Mouse (Mus musculus) cerebellum, adult 8-10 months (tissue): ENCODE measurements around the gene Mdga1.
A peak's percentile ranks its signal among the peaks of the same experiment; 100 is the strongest.

Source experiments
- DNase-seq: peaks from one replicate; pipeline ENCODE4 v3.0.0; 2022

Mdga1 gene

DNA sequence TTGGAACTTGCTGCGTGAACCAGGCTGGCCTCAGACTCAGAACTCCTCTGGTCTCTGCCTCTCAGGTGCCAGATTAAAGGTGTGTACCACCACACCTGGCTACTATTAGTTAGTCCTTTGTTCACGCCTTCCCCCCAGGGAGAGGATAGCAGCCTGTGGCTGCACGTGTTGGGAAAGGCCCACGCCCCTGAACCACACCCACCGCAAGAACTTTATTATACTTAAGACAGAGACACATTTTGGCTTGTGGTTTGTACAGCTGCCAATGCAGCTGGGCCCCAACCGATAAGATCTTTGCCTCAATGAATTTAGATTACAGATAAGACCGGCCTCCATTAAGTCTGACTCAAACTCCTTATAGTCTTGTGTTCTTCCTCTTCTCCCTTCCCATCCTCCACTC lies 10.0 kb upstream of the Mdga1 start:
- DNase-seq: no peak

- no peak for DNase-seq
These were observed 9.1 kb upstream of the Mdga1 start for GRCm38 (mm10) chr17:29979020-29979419.

GRCm38 (mm10) chr17:29975731-29976130 lies 5.8 kb upstream of the Mdga1 start:
- DNase-seq: peak; percentile 98

- no peak for DNase-seq
These were observed 3.3 kb upstream of the Mdga1 start for GRCm38 (mm10) chr17:29973226-29973625.

- no peak for DNase-seq
These were observed 2.0 kb upstream of the Mdga1 start for GRCm38 (mm10) chr17:29971761-29972432.

DNA sequence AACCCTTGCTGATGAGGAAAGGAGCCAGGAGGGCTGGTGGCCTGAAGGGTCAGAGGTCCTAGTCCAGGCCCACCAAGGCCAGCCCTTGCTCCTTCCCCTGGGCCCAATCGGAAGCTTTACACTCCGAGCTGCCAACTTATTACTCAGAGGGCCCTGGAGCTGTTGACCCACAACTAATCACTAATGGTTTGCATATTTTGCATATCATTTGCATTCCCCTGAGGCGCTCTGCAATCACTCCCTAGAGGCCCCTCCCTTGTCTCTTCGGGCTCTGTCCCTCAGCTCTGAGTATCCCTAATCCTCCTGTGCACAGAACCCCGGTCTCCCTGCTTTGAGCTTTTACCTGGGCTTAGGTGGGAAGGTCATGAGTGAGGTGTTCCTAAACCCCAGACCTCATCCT lies 4.4 kb downstream of the Mdga1 start:
- no peak for DNase-seq

GRCm38 (mm10) chr17:29963730-29964259 lies 6.1 kb downstream of the Mdga1 start:
- DNase-seq: no peak

DNA sequence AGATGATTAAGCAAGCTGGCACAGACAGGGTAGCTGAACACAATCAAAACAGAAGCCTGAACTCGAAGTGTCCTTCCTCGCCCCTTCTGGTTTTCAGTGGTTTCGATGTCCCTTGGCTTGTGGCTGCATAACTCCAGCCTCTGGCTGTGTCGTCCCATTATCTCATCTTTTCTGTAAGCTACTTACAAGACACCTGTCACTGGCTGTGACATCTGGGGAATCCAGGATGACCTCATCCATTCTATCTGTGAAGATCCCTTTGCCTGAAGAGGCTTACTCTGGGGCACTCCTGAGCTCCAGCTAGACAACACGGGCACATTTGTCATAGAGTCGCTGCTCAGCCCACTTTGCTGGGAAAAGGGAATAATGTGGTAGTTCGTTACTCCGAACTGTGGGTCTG lies 14.0 kb downstream of the Mdga1 start:
- no peak for DNase-seq

DNA sequence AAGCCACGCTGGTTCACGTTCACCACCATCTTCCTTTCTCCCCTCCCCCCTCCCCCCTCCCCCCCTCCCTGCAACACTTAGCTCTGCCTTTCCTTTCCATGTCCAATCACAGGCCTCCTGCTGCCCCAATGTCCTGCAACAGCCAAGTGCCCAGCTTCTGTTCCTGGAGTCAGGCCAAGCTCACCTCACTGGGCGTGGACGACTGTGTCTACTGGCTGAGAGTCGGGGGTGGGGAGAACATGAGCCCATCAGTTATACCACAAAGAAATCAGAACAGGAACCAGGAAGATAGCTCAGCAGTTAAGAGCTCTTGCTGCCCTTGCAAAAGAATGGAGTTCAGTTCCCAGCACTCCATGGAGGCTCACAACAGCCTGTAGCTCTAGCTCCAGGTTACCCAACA lies 15.6 kb downstream of the Mdga1 start:
- no peak for DNase-seq

DNA sequence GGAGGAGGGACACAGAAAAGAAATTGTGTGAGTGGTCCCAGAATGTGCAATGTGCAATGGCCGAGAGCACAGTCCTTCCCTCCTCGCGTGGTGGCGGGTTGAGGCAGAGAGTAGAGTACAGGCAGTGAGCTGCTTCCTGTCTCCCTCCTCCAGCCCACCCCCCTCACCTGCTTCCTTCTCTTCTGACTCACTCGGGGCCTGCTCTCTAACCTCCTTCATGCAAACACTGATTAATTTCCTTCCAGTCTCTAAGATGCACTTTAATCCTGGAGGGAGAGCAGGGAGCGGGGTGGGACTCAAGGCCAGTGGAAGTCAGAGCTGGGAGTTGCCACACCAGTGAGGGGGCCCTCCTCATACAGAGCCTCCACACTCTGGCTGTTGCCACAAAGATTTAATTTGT lies 18.8 kb downstream of the Mdga1 start:
- DNase-seq: no peak

DNA sequence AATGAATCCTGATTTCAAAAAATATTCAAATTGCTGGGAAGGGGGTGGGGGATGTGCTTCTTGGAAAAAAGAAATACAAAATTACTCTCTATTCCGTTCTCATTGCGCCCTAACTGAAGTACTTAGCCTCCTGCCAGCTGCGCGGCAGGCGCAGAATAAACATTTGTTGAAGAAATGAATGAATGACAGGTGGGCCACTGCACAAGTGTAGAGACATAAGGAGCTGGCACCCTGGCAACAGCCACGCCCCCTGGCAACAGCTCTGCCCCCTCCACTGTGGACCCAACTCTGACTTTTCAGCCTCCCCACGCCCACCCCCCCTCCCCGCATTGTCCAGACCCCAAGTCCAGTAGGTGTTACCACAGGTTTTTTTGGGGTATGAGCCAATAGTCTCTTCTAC lies 19.3 kb downstream of the Mdga1 start:
- no peak for DNase-seq

GRCm38 (mm10) chr17:29947271-29947714 lies 22.6 kb downstream of the Mdga1 start:
- no peak for DNase-seq

DNA sequence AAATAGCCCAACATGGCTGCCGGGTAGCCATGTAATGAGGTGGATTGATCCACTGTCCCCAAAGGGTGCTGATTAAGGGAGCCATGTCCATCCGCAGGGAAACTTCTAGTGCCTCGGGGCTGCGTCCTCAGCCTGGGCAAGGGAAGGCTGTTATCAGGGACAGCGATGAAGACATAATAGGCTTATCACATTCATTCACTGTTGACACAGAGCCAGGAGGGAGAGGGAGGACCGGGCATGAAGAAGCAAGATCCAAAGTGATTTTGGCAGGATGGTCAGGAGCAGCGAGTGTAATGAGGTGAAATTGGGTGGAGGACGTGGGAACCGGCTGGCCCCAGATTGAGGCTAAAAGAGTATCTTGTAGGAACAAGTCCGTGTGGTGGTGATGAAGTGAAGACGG lies 25.5 kb downstream of the Mdga1 start:
- DNase-seq: no peak

DNA sequence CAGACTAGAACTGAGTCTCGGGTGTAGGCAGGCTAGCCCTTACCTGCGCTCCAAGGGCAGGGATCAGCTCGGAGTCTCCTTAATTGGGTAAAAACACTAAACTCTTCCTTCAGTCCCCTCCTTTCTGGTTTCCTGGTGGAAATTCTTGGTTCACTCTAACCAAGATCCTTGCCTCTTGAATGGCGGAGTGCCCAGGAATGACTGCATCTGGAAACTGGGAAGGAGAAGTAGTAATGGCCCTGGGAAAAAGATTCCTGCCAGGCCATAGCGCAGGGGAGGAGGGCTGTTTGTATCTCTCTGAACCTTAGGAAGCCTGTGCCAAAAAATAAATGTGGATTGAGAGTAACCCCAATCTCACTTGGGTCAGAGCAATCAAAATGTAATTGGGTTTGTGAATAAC lies 30.9 kb downstream of the Mdga1 start:
- DNase-seq: no peak

DNA sequence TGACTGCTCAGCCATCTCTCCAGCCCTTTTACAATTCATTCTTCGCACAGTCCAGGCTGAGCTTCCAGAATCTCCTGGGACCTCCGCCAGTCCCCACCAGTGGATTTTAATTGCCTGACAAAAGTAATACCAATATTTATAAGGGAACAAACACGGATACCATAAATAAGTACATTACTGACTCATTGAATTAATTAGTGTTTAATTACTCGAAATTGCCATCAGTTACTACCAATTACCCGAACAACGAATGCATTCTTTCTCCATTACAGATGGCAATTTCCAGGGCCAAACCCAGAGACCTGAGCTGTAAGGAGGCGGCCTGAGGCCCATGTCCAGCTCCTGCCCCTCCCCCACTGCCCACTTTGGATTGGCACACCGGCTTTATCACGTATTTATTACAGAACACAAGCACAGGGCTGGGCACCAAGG lies 32.5 kb downstream of the Mdga1 start:
- DNase-seq: no peak

- DNase-seq: no peak
These were observed 35.6 kb downstream of the Mdga1 start for GRCm38 (mm10) chr17:29934133-29934851.

DNA sequence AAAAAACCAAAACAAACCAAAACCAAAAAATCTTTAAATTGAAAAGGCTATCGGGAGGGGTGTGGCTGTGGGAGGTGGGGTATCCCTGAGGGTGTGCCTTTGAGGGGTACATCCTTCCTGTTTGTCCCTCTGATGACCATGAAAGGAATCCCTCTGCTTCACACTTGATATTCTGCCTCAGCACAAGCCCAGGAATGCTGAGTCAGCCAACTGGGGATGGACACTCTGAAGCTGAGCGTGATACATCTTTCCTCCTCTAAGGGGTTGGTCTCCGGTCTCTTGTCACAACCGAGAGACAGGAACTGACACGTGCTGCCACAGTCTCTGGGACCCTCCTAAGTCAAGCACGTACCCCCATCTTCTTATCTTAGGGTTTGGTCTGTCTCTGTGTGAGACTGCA lies 37.1 kb downstream of the Mdga1 start:
- no peak for DNase-seq

- no peak for DNase-seq
These were observed 38.5 kb downstream of the Mdga1 start for GRCm38 (mm10) chr17:29931224-29931945.

- peak; percentile 17 for DNase-seq
These were observed 41.1 kb downstream of the Mdga1 start for GRCm38 (mm10) chr17:29928751-29929237.

DNA sequence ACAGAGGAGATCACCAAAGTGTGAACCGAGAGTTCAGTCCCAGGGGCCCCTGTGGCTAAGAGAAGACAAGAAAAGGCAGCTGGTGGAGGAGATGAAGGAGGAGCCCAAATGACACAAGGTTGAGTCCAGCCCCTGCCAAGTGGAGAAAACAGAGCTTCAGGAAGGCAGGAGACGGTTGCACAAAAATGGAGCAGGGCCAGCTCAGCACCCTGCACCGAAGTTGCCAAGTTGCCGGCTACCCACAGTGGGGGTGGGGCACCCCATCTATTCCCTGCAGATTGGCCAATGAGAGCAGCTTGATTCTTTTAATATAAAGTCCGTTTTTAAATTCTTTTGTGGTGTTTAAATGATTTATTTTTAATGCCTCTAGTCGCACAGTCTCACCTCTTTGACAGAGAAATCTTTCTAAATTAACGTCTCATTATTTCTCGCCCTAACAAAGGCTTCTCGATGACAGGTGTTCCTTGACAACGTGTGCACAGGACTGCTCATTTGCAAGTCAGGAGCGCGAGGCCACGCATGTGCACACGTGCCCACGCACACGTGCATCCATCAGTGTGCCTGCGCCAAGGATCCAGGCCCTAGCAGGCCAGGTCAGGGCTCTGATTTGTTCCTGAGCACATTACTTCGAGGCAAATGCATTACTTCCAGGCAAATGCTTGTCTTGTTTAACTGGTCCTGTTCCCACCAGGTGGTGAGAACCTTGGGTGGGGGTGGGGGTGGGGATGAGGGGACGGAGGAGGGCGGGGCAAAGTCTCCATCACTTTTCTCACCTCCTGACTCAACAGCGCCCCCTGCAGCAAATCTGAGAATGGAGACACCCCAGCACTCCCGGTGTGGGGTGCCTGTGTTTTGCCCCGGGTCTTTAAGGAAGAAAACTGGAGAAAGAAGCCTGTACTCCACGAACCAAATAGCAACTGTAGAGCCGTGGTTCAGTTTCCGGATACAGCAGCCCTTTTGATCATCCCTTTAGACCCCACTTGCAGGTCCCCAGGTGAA lies 44.0 kb downstream of the Mdga1 start:
- DNase-seq: no peak

GRCm38 (mm10) chr17:29920089-29920488 lies 49.8 kb downstream of the Mdga1 start:
- no peak for DNase-seq

- DNase-seq: no peak
These were observed 50.4 kb downstream of the Mdga1 start for GRCm38 (mm10) chr17:29919552-29919920.
